Mouse (Mus musculus): ENCODE measurements around the gene Prb1.
"Not testable (repeated sequence)": the region's sequence is repeated elsewhere in the genome, so short reads cannot be mapped to it uniquely, and the experiment has no call there.

The Prb1 gene

GRCm38 (mm10) chr6:132210421-132210820 lies at the start of gene Prb1:
Gene Prb1, minus strand, starts transcription at chr6:132210521.
- not testable (repeated sequence) for TF ChIP-seq GATA4 (IDR thresholded peaks at IDR 0.05; ENCODE audit: insufficient replicate concordance, low read length)
